8 mouse cellular contexts compared by ENCODE assay signal in the genomic region with DNA sequence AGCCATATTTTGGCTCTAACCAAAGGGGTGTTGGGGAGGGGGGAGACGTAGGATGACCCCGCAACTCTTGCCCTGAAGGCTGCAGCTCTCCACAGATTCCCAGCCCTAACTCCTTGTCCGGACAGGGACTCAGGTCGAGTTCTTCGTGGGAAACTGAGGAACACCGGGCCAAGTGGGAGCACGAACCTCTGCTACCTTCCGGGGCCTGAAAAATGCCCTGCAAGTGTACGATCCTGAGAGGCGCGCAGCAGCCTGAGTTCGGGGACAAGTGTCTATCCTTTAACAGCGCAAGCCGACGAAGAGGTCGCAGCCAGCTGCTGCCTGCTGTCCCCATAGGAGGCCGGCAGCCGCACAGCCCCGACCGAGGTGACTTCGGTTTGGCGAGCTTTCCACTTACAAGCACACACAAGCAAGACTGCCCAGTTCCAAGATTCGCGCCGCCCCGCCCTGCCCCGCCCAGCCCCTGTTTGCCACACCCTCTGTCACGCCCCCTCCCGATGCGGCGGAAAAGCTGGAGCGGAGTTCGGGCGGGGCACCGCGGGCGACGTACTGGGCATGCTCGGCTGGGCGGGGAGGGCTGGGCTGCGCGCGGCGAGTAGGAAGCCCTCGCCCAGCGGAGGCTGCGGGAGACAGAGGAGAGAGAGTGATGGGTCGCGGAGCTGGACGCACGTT. TPM values are rescaled to one million over a fixed set of nuclear protein-coding genes. Genes with fewer than 3 reads are reported as not detected.
A peak's percentile ranks its signal among the peaks of the same experiment; 100 is the strongest.
DNase-seq lines count a peak whose midpoint lies in the region; ATAC-seq lines count a peak whose summit lies in the region.

No protein-coding gene starts in this region.

- peak overlapping the region; percentile 97 for H3K4me2 ChIP-seq in hindbrain, embryonic 16.5 days (ENCODE audit: low read length)

- H3K4me3 ChIP-seq in hindbrain, embryonic 16.5 days (ENCODE audit: low read length): peak overlapping the region; percentile 97

- H3K27me3 ChIP-seq in hindbrain, embryonic 16.5 days (replicated peaks; ENCODE audit: control insufficient read depth, insufficient read depth, low read length): no peaks in the 10 kb centered on the region

- no peaks in the 10 kb centered on the region for H3K36me3 ChIP-seq in hindbrain, embryonic 16.5 days (ENCODE audit: control insufficient read depth, insufficient read depth, low read length)

- ATAC-seq in hindbrain, embryonic 16.5 days: peak; percentile 91

- peak overlapping the region; percentile 92 for H3K27ac ChIP-seq in hindbrain, embryonic 16.5 days (ENCODE audit: low read depth, low read length)

- H3K9me3 ChIP-seq in hindbrain, embryonic 16.5 days (ENCODE audit: control insufficient read depth, low read length): no peaks in the 10 kb centered on the region

- peak overlapping the region; percentile 93 for H3K9ac ChIP-seq in hindbrain, embryonic 16.5 days (ENCODE audit: low read depth, low read length)

- WGBS in hindbrain, embryonic 16.5 days: under 1% methylated on average over 51 of the region's 51 CpGs

- DNase-seq in ZHBTc4 (ENCODE audit: low read depth, low spot score): peak; percentile 97
- peak; percentile 90 to 96 for DNase-seq in cerebellum, postnatal 4 days (ENCODE audit: low spot score in 2 of 2)
- DNase-seq in gastrocnemius, adult 18-20 months (ENCODE audit: low spot score): peak; percentile 92
- DNase-seq in left cerebral cortex, adult 11 months (ENCODE audit: low spot score): peak; percentile 88
- peak; percentile 93 for DNase-seq in lung, postnatal 36 days
- peak; percentile 94 for DNase-seq in retina, embryonic 14.5 days (ENCODE audit: low spot score)
- DNase-seq in thymus, postnatal 36 days: peak; percentile 93 to 94

- peaks cover 16% of the 10 kb centered on the region for H3K4me1 ChIP-seq in hindbrain, embryonic 16.5 days (ENCODE audit: control insufficient read depth, insufficient read depth, low read depth, low read length)

RNA-seq across cellular contexts. Expression of gene B430305J03Rik, which starts 1.6 kb away (rescaled TPM):
- not detected for total RNA-seq in gastrocnemius, adult 18-20 months (2021)
- not detected in 2 replicates for polyA plus RNA-seq in hindbrain, embryonic 16.5 days (2015; fragmentation: Nextera tagmentation; extraction: Ambion mirVana)

RNA-seq across cellular contexts. Expression of gene Rap2b, which starts 2.7 kb away (rescaled TPM):
- 1 to 10 TPM; 1.1 TPM for total RNA-seq in gastrocnemius, adult 18-20 months (2021)
- polyA plus RNA-seq in hindbrain, embryonic 16.5 days (2015; fragmentation: Nextera tagmentation; extraction: Ambion mirVana): 10.3 and 10.7 TPM in 2 replicates

Comparison
In these comparisons a context has a peak if more than half of its experiments do, and no peak if none do; other contexts are left out.
1. Peak in every context shown above with its lines: DNase-seq, ATAC-seq, H3K4me3 ChIP-seq and H3K27ac ChIP-seq.